Mouse (Mus musculus) CH12.LX (cell line): ENCODE data around the gene Anxa4. TPM values are rescaled to one million over a fixed set of nuclear protein-coding genes. Genes with fewer than 3 reads are reported as not detected.

Experiments used
- DNase-seq: peaks from one replicate; pipeline ENCODE4 v3.0.0-alpha.2; 2013; ENCODE audit errors: extremely low read depth
- H3K27ac ChIP-seq: 2 replicates; pipeline ENCODE4 v1.5.1; 2012; ENCODE audit warnings: low read depth, mild to moderate bottlenecking, control low read depth, moderate library complexity; ENCODE audit not compliant: insufficient read depth
- H3K27me3 ChIP-seq: replicated peaks from 2 replicates; pipeline ENCODE3; 2012; ENCODE audit warnings: inconsistent platforms
- H3K36me3 ChIP-seq, 2 experiments: replicated peaks in 1 of 2; 2 replicates each; pipeline versions ENCODE3 to v1.6.1; 2012; ENCODE audit warnings: inconsistent platforms in 1 of 2, low read length in 1 of 2, mild to moderate bottlenecking in 1 of 2, mixed read lengths in 1 of 2, moderate library complexity in 1 of 2; ENCODE audit not compliant: control insufficient read depth in 1 of 2, insufficient read depth in 1 of 2
- H3K4me1 ChIP-seq, 2 experiments: 2 replicates each; pipeline ENCODE4 v1.6.1; 2012; ENCODE audit warnings: inconsistent platforms in 1 of 2, moderate library complexity in 1 of 2; ENCODE audit not compliant: insufficient read depth in 2 of 2, control insufficient read depth in 1 of 2
- H3K4me2 ChIP-seq: 2 replicates; pipeline ENCODE4 v1.6.1; 2012; ENCODE audit warnings: low read depth, mild to moderate bottlenecking, control low read depth; ENCODE audit not compliant: poor library complexity, insufficient read depth, severe bottlenecking
- H3K4me3 ChIP-seq, 3 experiments: fragments of 150-350 bp in 1 of 3; sonication (generic) in 1 of 3; replicated peaks in 1 of 3; 2 replicates each; pipeline versions ENCODE3 to v1.5.1; 2011 to 2012; ENCODE audit warnings: low read depth in 2 of 3, low read length in 2 of 3, mild to moderate bottlenecking in 2 of 3, moderate library complexity in 2 of 3, control low read depth in 1 of 3, improper control_type of control experiment in 1 of 3, inconsistent platforms in 1 of 3, mixed read lengths in 1 of 3; ENCODE audit not compliant: poor library complexity in 1 of 3
- H3K79me2 ChIP-seq: replicated peaks from 2 replicates; pipeline ENCODE4 v1.6.1; 2012; ENCODE audit warnings: mild to moderate bottlenecking, moderate library complexity; ENCODE audit not compliant: control insufficient read depth, poor library complexity, insufficient read depth, severe bottlenecking; ENCODE audit errors: extremely low read depth
- H3K9ac ChIP-seq: 2 replicates; pipeline ENCODE4 v1.6.1; 2012; ENCODE audit warnings: low read depth, mild to moderate bottlenecking, control low read depth, moderate library complexity; ENCODE audit not compliant: insufficient read depth
- H3K9me3 ChIP-seq: replicated peaks from 2 replicates; pipeline ENCODE3; 2012; ENCODE audit warnings: low read length, inconsistent platforms, mixed read lengths
- CTCF ChIP-seq, 2 experiments: IDR thresholded peaks in 1 of 2; conservative IDR thresholded peaks in 1 of 2; 2 replicates each; pipeline ENCODE4 v1.5.1; 2011 to 2012; ENCODE audit warnings: low read depth in 2 of 2, low read length in 2 of 2, improper control_type of control experiment in 1 of 2, inconsistent platforms in 1 of 2, mild to moderate bottlenecking in 1 of 2, moderate library complexity in 1 of 2
- ELF1 ChIP-seq: IDR thresholded peaks from 2 replicates; pipeline ENCODE4 v1.6.1; 2014; ENCODE audit warnings: low read depth, mild to moderate bottlenecking, inconsistent platforms, low read length, improper control_type of control experiment
- EP300 ChIP-seq: IDR thresholded peaks from 2 replicates; pipeline ENCODE4 v1.6.1; 2011; ENCODE audit warnings: low read length, improper control_type of control experiment
- JUN ChIP-seq: IDR thresholded peaks from 2 replicates; pipeline ENCODE4 v1.6.1; 2011; ENCODE audit warnings: low read depth, mild to moderate bottlenecking, low read length, improper control_type of control experiment, moderate library complexity; ENCODE audit not compliant: insufficient read depth
- JUND ChIP-seq: conservative IDR thresholded peaks from 2 replicates; pipeline ENCODE4 v1.6.1; 2011; ENCODE audit warnings: low read depth, low read length, improper control_type of control experiment
- MAFK ChIP-seq: IDR thresholded peaks from 2 replicates; pipeline ENCODE4 v1.6.1; 2011; ENCODE audit warnings: low read length, improper control_type of control experiment; ENCODE audit not compliant: insufficient replicate concordance
- MAZ ChIP-seq: IDR thresholded peaks from 2 replicates; pipeline ENCODE4 v1.6.1; 2012; ENCODE audit warnings: low read depth, mild to moderate bottlenecking, inconsistent platforms, low read length, improper control_type of control experiment, moderate library complexity
- MEF2A ChIP-seq: IDR thresholded peaks from 2 replicates; pipeline ENCODE4 v1.6.1; 2014; ENCODE audit warnings: low read depth, mild to moderate bottlenecking, inconsistent platforms, low read length, improper control_type of control experiment, borderline replicate concordance
- MXI1 ChIP-seq: IDR thresholded peaks from 2 replicates; pipeline ENCODE4 v1.6.1; 2011; ENCODE audit warnings: mild to moderate bottlenecking, low read depth, low read length, improper control_type of control experiment
- NELFE ChIP-seq: IDR thresholded peaks from 2 replicates; pipeline ENCODE4 v1.6.1; 2011; ENCODE audit warnings: low read depth, low read length, improper control_type of control experiment
- PAX5 ChIP-seq: IDR thresholded peaks from 2 replicates; pipeline ENCODE4 v1.6.1; 2012; ENCODE audit warnings: low read length, inconsistent platforms, mixed read lengths
- POLR2A ChIP-seq: IDR thresholded peaks from 2 replicates; pipeline ENCODE4 v1.6.1; 2011; ENCODE audit warnings: low read depth, mild to moderate bottlenecking, improper control_type of control experiment, low read length
- RAD21 ChIP-seq: IDR thresholded peaks from 2 replicates; pipeline ENCODE4 v1.6.1; 2011; ENCODE audit warnings: low read depth, mild to moderate bottlenecking, low read length, improper control_type of control experiment, moderate library complexity
- SMC3 ChIP-seq: IDR thresholded peaks from 2 replicates; pipeline ENCODE4 v1.6.1; 2011; ENCODE audit warnings: low read depth, low read length, improper control_type of control experiment
- TCF12 ChIP-seq: IDR thresholded peaks from 2 replicates; pipeline ENCODE4 v1.6.1; 2014; ENCODE audit warnings: low read depth, mild to moderate bottlenecking, inconsistent platforms, low read length, improper control_type of control experiment
- ZMIZ1 ChIP-seq: IDR thresholded peaks from 2 replicates; pipeline ENCODE4 v1.6.1; 2012; ENCODE audit warnings: low read depth, mild to moderate bottlenecking, inconsistent platforms, low read length, improper control_type of control experiment
- dilution Hi-C: fragments of 300-500 bp; cut with MboI; formaldehyde crosslinking; loops from 2 replicates; pipeline ENCODE4 v1.14.3; 2020; ENCODE audit warnings: low sequenced_read_pairs; ENCODE audit not compliant: extremely low pct_unique_long_range_greater_than_20kb, extremely low pct_ligation_motif_present
- in situ Hi-C: fragments of 300-500 bp; cut with MboI; formaldehyde crosslinking; loops from 3 replicates; pipeline ENCODE4 v1.14.3; 2019; ENCODE audit warnings: low sequenced_read_pairs, low pct_ligation_motif_present, low pct_unique_long_range_greater_than_20kb, mixed read lengths
- polyA plus RNA-seq: library from polyadenylated mRNA; unstranded; fragments of >175 nt; gene quantifications from 2 replicates; pipeline ENCODE4 v1.2.1, GENCODE M21; 2012; ENCODE audit warnings: low read depth; ENCODE audit not compliant: insufficient read length
- total RNA-seq, 2 experiments: library from RNA; depleted of rRNA; stranded (reverse); fragments of 300-350 nt in 1 of 2; fragments of >200 nt in 1 of 2; gene quantifications; 2 replicates each; pipeline ENCODE4 v1.2.3; 2012 to 2014

The Anxa4 gene
- total and polyA plus RNA-seq, 3 experiments: 10.8 to 17.1 (median 13.7) TPM

- TF ChIP-seq ZMIZ1: no peak
- Histone ChIP-seq H3K9me3 (no peaks in the 10 kb centered on the region), H3K4me1 (no peaks in the 10 kb centered on the region), H3K4me3 (no peak overlapping the region), H3K4me2 (no peak overlapping the region), H3K27me3 (no peaks in the 10 kb centered on the region), H3K79me2 (no peaks in the 10 kb centered on the region), H3K9ac (no peak overlapping the region), H3K36me3 (no peaks in the 10 kb centered on the region), H3K27ac (no peak overlapping the region)
- dilution Hi-C loops: no loop called here
- in situ Hi-C loops: no loop called here
- no peak for DNase-seq
These were observed 20.8 kb downstream of the Anxa4 start for GRCm38 (mm10) chr6:86772631-86773030.

GRCm38 (mm10) chr6:86768938-86769337 is 24.4 kb downstream of the Anxa4 start:
- dilution Hi-C loops (no loop called here), in situ Hi-C loops (no loop called here)
- Histone ChIP-seq H3K27me3 (no peaks in the 10 kb centered on the region), H3K79me2 (no peaks in the 10 kb centered on the region), H3K4me1 (peaks cover 5 to 19% of the 10 kb centered on the region in 2 experiments; a peak in 3 of 4 replicates), H3K9me3 (no peaks in the 10 kb centered on the region), H3K4me2 (no peak overlapping the region), H3K9ac (no peak overlapping the region), H3K4me3 (no peak overlapping the region), H3K36me3 (peaks cover 0 to 3% of the 10 kb centered on the region in 2 experiments), H3K27ac (no peak overlapping the region)
- DNase-seq: no peak
- TF ChIP-seq MAFK: no peak
- TF ChIP-seq MAZ: no peak
- TF ChIP-seq SMC3: no peak
- no peak for TF ChIP-seq MEF2A
- no peak for TF ChIP-seq PAX5
- no peak for TF ChIP-seq JUN
- no peak for TF ChIP-seq EP300
- TF ChIP-seq MXI1: no peak
- no peak for TF ChIP-seq JUND
- no peak for TF ChIP-seq RAD21
- no peak for TF ChIP-seq ELF1
- no peak for TF ChIP-seq CTCF (conservative IDR thresholded peaks at IDR 0.05 in 1 of 2, IDR thresholded peaks at IDR 0.05 in 1 of 2; ENCODE audit: low read depth in 2 of 2, low read length in 2 of 2)
- TF ChIP-seq NELFE: no peak
- TF ChIP-seq TCF12: no peak
- TF ChIP-seq POLR2A: no peak
